Mouse (Mus musculus): ENCODE measurements around the gene Tead3. TPM values are rescaled to one million over a fixed set of nuclear protein-coding genes. Genes with fewer than 3 reads are reported as not detected.
"Not testable (repeated sequence)": the region's sequence is repeated elsewhere in the genome, so short reads cannot be mapped to it uniquely, and the experiment has no call there.

Gene Tead3
- polyA plus RNA-seq, 1 experiment from 2014 or later: 15.4 TPM

GRCm38 (mm10) chr17:28327673-28328325 is 22.8 kb downstream of the Tead3 start:
- Histone ChIP-seq H3K27me3 (no peaks in the 10 kb centered on the region), H3K4me3 (peak overlapping the region; percentile 97), H3K4me1 (peaks cover 35% of the 10 kb centered on the region), H3K27ac (peak overlapping the region; percentile 95), H3K9ac (peak overlapping the region; percentile 70), H3K4me2 (replicated peaks) (peak overlapping the region; percentile 94), H3K36me3 (peaks cover 62% of the 10 kb centered on the region), H3K9me3 (peaks cover 8% of the 10 kb centered on the region; the same call in 1 of the 2 replicates)
- no peak; the same call in 1 of the 2 replicates for ATAC-seq (ENCODE audit: low FRiP score, low read depth)
- 2% methylated on average over 22 of the region's 22 CpGs for WGBS

GRCm38 (mm10) chr17:28326951-28327350 is 23.7 kb downstream of the Tead3 start:
- H3K4me1 ChIP-seq: peaks cover 26% of the 10 kb centered on the region
- ATAC-seq (ENCODE audit: low FRiP score, low read depth): no peak
- 61% methylated on average over 3 of the region's 3 CpGs for WGBS
- H3K9me3 ChIP-seq: peaks cover 8% of the 10 kb centered on the region; the same call in 1 of the 2 replicates
- H3K4me2 ChIP-seq (replicated peaks): no peak overlapping the region
- H3K36me3 ChIP-seq: peaks cover 62% of the 10 kb centered on the region
- H3K4me3 ChIP-seq: no peak overlapping the region
- no peaks in the 10 kb centered on the region for H3K27me3 ChIP-seq
- H3K9ac ChIP-seq: 0 out of 2 replicates have a peak overlapping the region, but pooled peaks have one; percentile 70
- no peak overlapping the region; the same call in 1 of the 2 replicates for H3K27ac ChIP-seq

- Histone ChIP-seq H3K9ac (no peak overlapping the region; the same call in 1 of the 2 replicates), H3K9me3 (peaks cover 8% of the 10 kb centered on the region; the same call in 1 of the 2 replicates), H3K4me3 (no peak overlapping the region), H3K27me3 (no peaks in the 10 kb centered on the region), H3K4me2 (replicated peaks) (no peak overlapping the region), H3K4me1 (peaks cover 16% of the 10 kb centered on the region), H3K36me3 (peaks cover 62% of the 10 kb centered on the region), H3K27ac (no peak overlapping the region)
- ATAC-seq (ENCODE audit: low FRiP score, low read depth): no peak
- 92% methylated on average over 8 of the region's 8 CpGs for WGBS
Measured at GRCm38 (mm10) chr17:28325751-28326150, 24.9 kb downstream of the Tead3 start.

GRCm38 (mm10) chr17:28324416-28324815 is 26.2 kb downstream of the Tead3 start:
- peaks cover 62% of the 10 kb centered on the region for H3K36me3 ChIP-seq
- not testable (repeated sequence) for H3K4me2 ChIP-seq (replicated peaks)
- 94% methylated on average over 7 of the region's 7 CpGs for whole genome bisulfite sequencing

GRCm38 (mm10) chr17:28323786-28324185 is 26.8 kb downstream of the Tead3 start:
- Histone ChIP-seq H3K9ac (no peak overlapping the region), H3K4me2 (replicated peaks) (no peak overlapping the region), H3K36me3 (peaks cover 64% of the 10 kb centered on the region), H3K9me3 (peaks cover 8% of the 10 kb centered on the region; the same call in 1 of the 2 replicates), H3K4me1 (peaks cover 8% of the 10 kb centered on the region), H3K4me3 (no peak overlapping the region), H3K27me3 (no peaks in the 10 kb centered on the region), H3K27ac (no peak overlapping the region)
- WGBS: 94% methylated on average over 8 of the region's 8 CpGs
- no peak for ATAC-seq (ENCODE audit: low FRiP score, low read depth)

More at GRCm38 (mm10) chr17:28324416-28324815, 26.2 kb downstream of the Tead3 start:
- not testable (repeated sequence) for H3K9me3 ChIP-seq; H3K4me3 ChIP-seq; ATAC-seq (ENCODE audit: low FRiP score, low read depth); H3K27ac ChIP-seq; H3K4me1 ChIP-seq; H3K27me3 ChIP-seq; H3K9ac ChIP-seq

GRCm38 (mm10) chr17:28321700-28322099 is 28.9 kb downstream of the Tead3 start:
- H3K4me2 ChIP-seq (replicated peaks): no peak overlapping the region
- H3K9me3 ChIP-seq: peaks cover 8% of the 10 kb centered on the region; the same call in 1 of the 2 replicates
- H3K27ac ChIP-seq: no peak overlapping the region
- no peaks in the 10 kb centered on the region for H3K27me3 ChIP-seq
- 97% methylated on average over 4 of the region's 4 CpGs for WGBS
- H3K4me1 ChIP-seq: no peaks in the 10 kb centered on the region
- H3K9ac ChIP-seq: no peak overlapping the region
- H3K4me3 ChIP-seq: no peak overlapping the region
- no peak for ATAC-seq (ENCODE audit: low FRiP score, low read depth)
- peaks cover 84% of the 10 kb centered on the region for H3K36me3 ChIP-seq

GRCm38 (mm10) chr17:28317725-28318124 is 32.9 kb downstream of the Tead3 start:
- Histone ChIP-seq H3K36me3 (peaks cover 68% of the 10 kb centered on the region), H3K4me2 (replicated peaks) (no peak overlapping the region), H3K9ac (no peak overlapping the region), H3K27me3 (no peaks in the 10 kb centered on the region), H3K4me1 (peaks cover 23% of the 10 kb centered on the region), H3K9me3 (no peaks in the 10 kb centered on the region), H3K27ac (no peak overlapping the region), H3K4me3 (no peak overlapping the region)
- WGBS: 91% methylated on average over 9 of the region's 9 CpGs
- ATAC-seq (ENCODE audit: low FRiP score, low read depth): no peak

GRCm38 (mm10) chr17:28317091-28317490 is 33.5 kb downstream of the Tead3 start:
- Histone ChIP-seq H3K9ac (no peak overlapping the region), H3K4me2 (replicated peaks) (no peak overlapping the region), H3K9me3 (no peaks in the 10 kb centered on the region), H3K27me3 (no peaks in the 10 kb centered on the region), H3K4me1 (peaks cover 28% of the 10 kb centered on the region), H3K36me3 (peaks cover 62% of the 10 kb centered on the region), H3K27ac (no peak overlapping the region), H3K4me3 (no peak overlapping the region)
- ATAC-seq (ENCODE audit: low FRiP score, low read depth): no peak
- 58% methylated on average over 8 of the region's 8 CpGs for WGBS

- WGBS: 91% methylated on average over 9 of the region's 9 CpGs
- Histone ChIP-seq H3K9ac (no peak overlapping the region), H3K36me3 (peaks cover 58% of the 10 kb centered on the region)
Measured at GRCm38 (mm10) chr17:28316476-28316875, 34.1 kb downstream of the Tead3 start.

GRCm38 (mm10) chr17:28315611-28316160 is 34.9 kb downstream of the Tead3 start:
- Histone ChIP-seq H3K9me3 (no peaks in the 10 kb centered on the region), H3K27me3 (no peaks in the 10 kb centered on the region), H3K4me1 (peaks cover 28% of the 10 kb centered on the region), H3K27ac (no peak overlapping the region), H3K4me3 (no peak overlapping the region), H3K9ac (peak overlapping the region; percentile 35; the same call in 1 of the 2 replicates), H3K36me3 (peaks cover 50% of the 10 kb centered on the region), H3K4me2 (replicated peaks) (no peak overlapping the region)
- no peak for ATAC-seq (ENCODE audit: low FRiP score, low read depth)
- WGBS: 88% methylated on average over 20 of the region's 20 CpGs

More at GRCm38 (mm10) chr17:28316476-28316875, 34.1 kb downstream of the Tead3 start:
- Histone ChIP-seq H3K4me1 (peaks cover 28% of the 10 kb centered on the region), H3K9me3 (no peaks in the 10 kb centered on the region), H3K27me3 (no peaks in the 10 kb centered on the region), H3K27ac (no peak overlapping the region), H3K4me3 (no peak overlapping the region), H3K4me2 (replicated peaks) (no peak overlapping the region)
- ATAC-seq (ENCODE audit: low FRiP score, low read depth): no peak

- H3K36me3 ChIP-seq: peaks cover 34% of the 10 kb centered on the region
- peak overlapping the region; percentile 78 for H3K4me3 ChIP-seq
- peak overlapping the region; percentile 91 for H3K9ac ChIP-seq
- H3K27me3 ChIP-seq: no peaks in the 10 kb centered on the region
- ATAC-seq (ENCODE audit: low FRiP score, low read depth): peak; percentile 4; the same call in 1 of the 2 replicates
- peaks cover 28% of the 10 kb centered on the region for H3K4me1 ChIP-seq
- WGBS: 3% methylated on average over 11 of the region's 11 CpGs
- H3K9me3 ChIP-seq: no peaks in the 10 kb centered on the region
- peak overlapping the region; percentile 82 for H3K4me2 ChIP-seq (replicated peaks)
- H3K27ac ChIP-seq: peak overlapping the region; percentile 92
Measured at GRCm38 (mm10) chr17:28313880-28314225, 36.8 kb downstream of the Tead3 start.

- H3K27ac ChIP-seq: peak within 1 kb of the TSS; percentile 92
- peak within 1 kb of the TSS; percentile 82 for H3K4me2 ChIP-seq (replicated peaks)
- peak within 1 kb of the TSS; percentile 91 for H3K9ac ChIP-seq
- ATAC-seq (ENCODE audit: low FRiP score, low read depth): peak; percentile 98
- no peaks in the 10 kb centered on the region for H3K27me3 ChIP-seq
- WGBS: under 1% methylated on average over 68 of the region's 69 CpGs
- H3K9me3 ChIP-seq: no peaks in the 10 kb centered on the region
- H3K36me3 ChIP-seq: peaks cover 29% of the 10 kb centered on the region
- peak within 1 kb of the TSS; percentile 78 for H3K4me3 ChIP-seq
- H3K4me1 ChIP-seq: peaks cover 33% of the 10 kb centered on the region
Measured at GRCm38 (mm10) chr17:28313212-28313879, 37.3 kb downstream of the Tead3 start, which contains the start of gene Fance. TSS of gene Fance (plus strand) at chr17:28313519.
